Mouse (Mus musculus) heart, embryonic 11.5 days (tissue): ENCODE data around the gene Fam78a. TPM values are rescaled to one million over a fixed set of nuclear protein-coding genes. Genes with fewer than 3 reads are reported as not detected.
"Not testable (repeated sequence)": the region's sequence is repeated elsewhere in the genome, so short reads cannot be mapped to it uniquely, and the experiment has no call there.

Source experiments
- ATAC-seq: fragments of 200-750 bp; cut with Nextera tagmentation; replicated peaks from 2 replicates; pipeline ENCODE4 v1.8.0; 2017; ENCODE audit warnings: moderate library complexity; ENCODE audit not compliant: insufficient number of reproducible peaks, low FRiP score, low TSS enrichment
- H3K27ac ChIP-seq: fragments of 300-500 bp; sonication (generic); 2 replicates; pipeline ENCODE4 v1.5.1; 2014; ENCODE audit warnings: mild to moderate bottlenecking, low read depth, low read length
- H3K27me3 ChIP-seq: fragments of 300-500 bp; sonication (generic); 2 replicates; pipeline ENCODE4 v1.6.1; 2014; ENCODE audit warnings: mild to moderate bottlenecking, low read length, mixed read lengths; ENCODE audit not compliant: control insufficient read depth, insufficient read depth
- H3K36me3 ChIP-seq: fragments of 300-500 bp; sonication (generic); 2 replicates; pipeline ENCODE4 v1.6.1; 2014; ENCODE audit warnings: mild to moderate bottlenecking, low read length, moderate library complexity, mixed read lengths; ENCODE audit not compliant: control insufficient read depth, insufficient read depth
- H3K4me1 ChIP-seq: fragments of 300-500 bp; sonication (generic); 2 replicates; pipeline ENCODE4 v1.6.1; 2014; ENCODE audit warnings: low read length; ENCODE audit not compliant: control insufficient read depth, insufficient read depth
- H3K4me2 ChIP-seq: fragments of 300-500 bp; sonication (generic); 2 replicates; pipeline ENCODE4 v1.6.1; 2014; ENCODE audit warnings: mild to moderate bottlenecking, moderate library complexity
- H3K4me3 ChIP-seq: fragments of 300-500 bp; sonication (generic); 2 replicates; pipeline ENCODE4 v1.5.1; 2014; ENCODE audit warnings: low read depth, low read length
- H3K9ac ChIP-seq: fragments of 300-500 bp; sonication (generic); 2 replicates; pipeline ENCODE4 v1.6.1; 2014; ENCODE audit warnings: mild to moderate bottlenecking, low read depth, low read length, moderate library complexity
- H3K9me3 ChIP-seq: fragments of 300-500 bp; sonication (generic); replicated peaks from 2 replicates; pipeline ENCODE4 v1.6.1; 2016; ENCODE audit warnings: low read length; ENCODE audit not compliant: control insufficient read depth
- WGBS: fragments of 180-500 bp; shearing (Covaris S2); extraction: QIAGEN DNeasy Blood & Tissue Kit; methylation state at CpG from one replicate; pipeline ENCODE4 v1.1.7; 2014; ENCODE audit not compliant: insufficient replicate concordance; 5-methylcytosine and 5-hydroxymethylcytosine counted together
- polyA plus RNA-seq: library from polyadenylated mRNA; unstranded; fragments of >200 nt; fragmentation: Nextera tagmentation; extraction: Ambion mirVana; gene quantifications from 2 replicates; pipeline ENCODE4 v1.2.1, GENCODE M21; 2014

The Fam78a gene
- polyA plus RNA-seq, 1 experiment from 2014 or later, result 43.1 TPM

DNA sequence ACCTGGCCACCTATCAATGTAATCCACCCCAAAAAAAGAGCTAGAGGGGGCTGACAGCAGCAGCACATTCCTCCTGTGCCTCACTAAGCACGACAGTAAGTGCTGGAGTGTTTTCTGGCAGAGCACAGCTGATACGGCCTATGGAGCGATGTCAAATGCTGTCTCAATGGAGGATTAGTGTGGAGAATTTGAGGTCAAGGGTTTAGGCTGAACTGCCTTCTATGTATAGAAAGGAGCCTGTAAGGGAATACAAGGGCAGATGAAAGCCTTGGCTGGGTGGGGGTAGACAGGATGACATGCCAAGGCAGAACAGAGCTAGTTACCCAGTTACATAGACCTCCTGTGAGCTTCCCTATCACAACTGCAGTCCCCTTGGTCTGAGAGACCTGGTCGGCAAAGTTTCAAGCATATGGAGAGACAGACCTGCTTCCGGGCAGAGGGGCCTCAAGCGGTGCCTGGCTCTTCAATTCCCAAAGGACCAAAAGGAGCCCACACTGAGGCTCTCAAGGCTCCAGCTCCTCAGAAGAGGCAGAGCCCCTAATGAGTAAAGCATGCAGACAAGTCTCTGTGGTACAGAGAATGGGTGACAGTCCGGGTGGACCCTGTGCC is 29.2 kb downstream of the Fam78a start:
- no peaks in the 10 kb centered on the region for H3K27me3 ChIP-seq
- WGBS, result 43% methylated on average over 7 of the region's 7 CpGs
- H3K36me3 ChIP-seq, result peaks cover 9% of the 10 kb centered on the region
- H3K4me3 ChIP-seq, result no peak overlapping the region
- peaks cover 63% of the 10 kb centered on the region for H3K4me1 ChIP-seq
- H3K9me3 ChIP-seq, result no peaks in the 10 kb centered on the region
- H3K9ac ChIP-seq, result 0 out of 2 replicates have a peak overlapping the region, but pooled peaks have one; percentile 39
- no peak for ATAC-seq
- peak overlapping the region; percentile 4; the same call in 1 of the 2 replicates for H3K4me2 ChIP-seq
- peak overlapping the region; percentile 93 for H3K27ac ChIP-seq

DNA sequence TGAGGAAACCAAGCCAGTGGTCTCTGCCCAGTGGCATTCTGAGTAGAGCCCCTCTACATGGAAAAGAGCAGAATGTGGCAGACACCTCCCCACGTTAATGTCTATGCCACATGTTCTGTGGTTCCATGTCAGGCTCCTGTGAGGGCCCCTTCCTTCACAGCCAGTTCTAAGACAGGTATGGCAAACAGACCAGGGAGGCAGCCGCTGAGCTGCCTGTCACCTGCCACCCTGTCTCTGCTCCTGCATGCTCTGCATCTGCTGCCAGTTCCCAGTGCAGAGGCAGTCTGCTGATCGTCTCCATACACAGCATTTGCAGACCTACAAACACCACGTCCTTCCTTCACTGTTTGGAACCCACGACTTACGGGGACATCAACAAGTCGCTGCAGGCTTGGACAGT is 32.2 kb downstream of the Fam78a start:
- WGBS, result 76% methylated on average over 7 of the region's 7 CpGs
- Histone ChIP-seq H3K4me3 (no peak overlapping the region), H3K36me3 (peaks cover 20% of the 10 kb centered on the region), H3K4me2 (no peak overlapping the region), H3K27ac (no peak overlapping the region), H3K9me3 (no peaks in the 10 kb centered on the region), H3K27me3 (no peaks in the 10 kb centered on the region), H3K9ac (0 out of 2 replicates have a peak overlapping the region, but pooled peaks have one; percentile 16), H3K4me1 (peaks cover 48% of the 10 kb centered on the region)
- no peak for ATAC-seq

DNA sequence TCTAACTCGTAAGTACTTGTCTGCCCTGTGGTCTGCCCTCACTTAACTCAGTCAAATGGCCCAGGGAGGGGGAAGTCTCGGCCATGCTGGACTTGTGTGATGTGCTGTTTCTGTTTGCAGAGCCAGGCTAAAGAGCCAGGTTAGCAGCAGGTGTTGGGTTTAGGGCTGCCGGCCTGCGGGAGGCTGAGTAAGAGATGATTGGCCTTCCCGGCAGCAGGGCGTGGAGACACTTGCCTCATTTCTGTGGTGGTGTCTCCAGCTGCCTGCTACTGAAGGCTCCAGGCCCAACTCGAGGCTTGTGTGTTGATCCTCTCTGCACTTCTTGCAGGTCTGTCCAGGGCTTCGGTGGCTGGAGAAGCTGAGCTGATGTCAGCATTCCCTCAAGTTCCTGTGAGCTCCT is 32.9 kb downstream of the Fam78a start:
- 68% methylated on average over 8 of the region's 8 CpGs for WGBS
- peak overlapping the region; percentile 24; the same call in 1 of the 2 replicates for H3K9ac ChIP-seq
- no peak overlapping the region for H3K4me3 ChIP-seq
- H3K9me3 ChIP-seq, result no peaks in the 10 kb centered on the region
- H3K4me2 ChIP-seq, result no peak overlapping the region
- H3K27me3 ChIP-seq, result no peaks in the 10 kb centered on the region
- peak overlapping the region; percentile 7; the same call in 1 of the 2 replicates for H3K27ac ChIP-seq
- no peak for ATAC-seq
- H3K4me1 ChIP-seq, result peaks cover 46% of the 10 kb centered on the region
- H3K36me3 ChIP-seq, result peaks cover 20% of the 10 kb centered on the region

DNA sequence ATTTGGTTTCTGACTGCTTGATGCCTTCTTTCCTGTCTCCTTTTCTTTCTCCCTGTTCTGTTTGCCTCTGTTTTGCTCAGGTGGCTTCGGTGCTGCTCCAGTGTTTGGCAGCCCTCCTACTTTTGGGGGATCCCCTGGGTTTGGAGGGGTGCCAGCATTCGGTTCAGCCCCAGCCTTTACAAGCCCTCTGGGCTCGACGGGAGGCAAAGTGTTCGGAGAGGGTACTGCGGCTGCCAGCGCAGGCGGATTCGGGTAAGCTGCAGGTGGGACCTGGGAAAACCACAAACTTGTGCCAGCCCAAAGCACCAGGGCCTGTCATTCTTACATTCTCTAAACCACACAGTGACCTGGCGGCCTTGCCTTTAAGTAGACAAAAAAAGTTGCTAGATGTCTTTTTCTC is 37.3 kb downstream of the Fam78a start:
- WGBS, result 91% methylated on average over 10 of the region's 10 CpGs
- Histone ChIP-seq H3K4me2 (no peak overlapping the region), H3K27me3 (no peaks in the 10 kb centered on the region), H3K27ac (no peak overlapping the region), H3K9me3 (no peaks in the 10 kb centered on the region), H3K4me1 (peaks cover 33% of the 10 kb centered on the region), H3K36me3 (peaks cover 23% of the 10 kb centered on the region), H3K4me3 (no peak overlapping the region), H3K9ac (no peak overlapping the region)
- no peak for ATAC-seq

DNA sequence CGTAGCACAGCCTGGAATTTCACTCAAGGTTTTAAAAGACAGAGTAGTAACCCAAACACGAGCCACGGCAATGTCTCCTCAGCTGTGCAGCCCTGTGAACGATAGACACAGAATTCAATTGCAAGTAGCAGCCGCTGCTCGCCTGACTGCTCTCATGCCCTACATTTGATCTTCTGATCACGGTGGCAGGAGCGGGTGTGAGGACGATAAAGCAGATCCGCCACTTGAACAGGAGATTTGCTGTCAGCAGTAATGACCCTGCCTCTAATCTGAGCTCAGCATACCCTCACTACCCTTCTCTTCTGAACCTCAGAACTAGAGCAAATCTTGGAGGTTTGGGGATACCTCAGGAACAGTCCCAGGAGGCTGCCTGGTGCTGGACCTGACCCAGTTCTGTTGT is 38.6 kb downstream of the Fam78a start:
- Histone ChIP-seq H3K4me1 (peaks cover 27% of the 10 kb centered on the region), H3K4me2 (peak overlapping the region; percentile 22; the same call in 1 of the 2 replicates), H3K27me3 (no peaks in the 10 kb centered on the region), H3K36me3 (peaks cover 24% of the 10 kb centered on the region), H3K27ac (peak overlapping the region; percentile 87), H3K4me3 (no peak overlapping the region), H3K9me3 (no peaks in the 10 kb centered on the region), H3K9ac (peak overlapping the region; percentile 22; the same call in 1 of the 2 replicates)
- 58% methylated on average over 10 of the region's 10 CpGs for WGBS
- ATAC-seq, result 0 out of 2 replicates have a peak, but pooled peaks have one; percentile 27

DNA sequence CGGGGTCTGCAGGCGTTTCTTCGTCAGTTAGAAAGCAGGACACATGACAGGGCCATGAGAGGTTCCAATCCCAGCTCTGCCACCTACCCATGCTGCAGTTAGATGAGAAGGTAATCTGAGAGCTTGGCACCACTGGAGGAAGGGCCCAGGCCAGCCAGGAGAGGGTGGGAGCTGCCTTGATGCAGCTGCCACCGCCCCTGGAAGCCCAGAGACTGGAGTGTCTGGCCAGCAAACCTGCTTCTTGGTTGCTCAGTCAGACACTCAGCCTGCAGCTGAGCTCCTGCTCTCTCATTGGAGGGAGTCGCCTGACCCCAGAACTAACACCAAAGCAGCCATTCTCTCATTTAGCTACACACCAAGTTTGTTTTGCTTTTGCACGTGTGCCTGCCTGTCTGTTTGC is 39.3 kb downstream of the Fam78a start:
- no peak for ATAC-seq
- peak overlapping the region; percentile 28; the same call in 1 of the 2 replicates for H3K9ac ChIP-seq
- peaks cover 19% of the 10 kb centered on the region for H3K36me3 ChIP-seq
- no peak overlapping the region for H3K4me2 ChIP-seq
- peak overlapping the region; percentile 87 for H3K27ac ChIP-seq
- H3K4me1 ChIP-seq, result peaks cover 27% of the 10 kb centered on the region
- H3K27me3 ChIP-seq, result no peaks in the 10 kb centered on the region
- WGBS, result 64% methylated on average over 6 of the region's 6 CpGs
- no peaks in the 10 kb centered on the region for H3K9me3 ChIP-seq
- no peak overlapping the region for H3K4me3 ChIP-seq

DNA sequence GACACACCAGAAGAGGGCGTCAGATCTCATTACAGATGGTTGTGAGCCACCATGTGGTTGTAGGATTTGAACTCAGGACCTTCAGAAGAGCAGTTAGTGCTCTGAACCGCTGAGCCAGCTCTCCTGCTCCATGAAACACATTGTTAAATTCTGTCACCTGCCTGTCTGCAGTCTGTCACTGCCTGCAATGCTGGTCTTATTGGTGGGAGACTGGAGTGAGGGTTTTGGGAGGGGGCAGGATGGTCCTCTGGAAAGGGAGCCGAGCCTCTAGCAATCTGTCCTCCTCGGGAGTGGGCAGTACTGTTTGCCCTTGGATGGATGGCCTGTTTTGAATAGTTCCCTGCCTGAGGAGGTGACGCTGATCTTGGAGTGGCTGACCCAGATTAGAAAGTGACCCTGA is 40.8 kb downstream of the Fam78a start:
- H3K27ac ChIP-seq, result peak overlapping the region; percentile 36
- H3K9me3 ChIP-seq, result no peaks in the 10 kb centered on the region
- no peak overlapping the region for H3K4me3 ChIP-seq
- H3K4me1 ChIP-seq, result peaks cover 27% of the 10 kb centered on the region
- no peak for ATAC-seq
- no peaks in the 10 kb centered on the region for H3K27me3 ChIP-seq
- peaks cover 19% of the 10 kb centered on the region for H3K36me3 ChIP-seq
- no peak overlapping the region for H3K9ac ChIP-seq
- WGBS, result 44% methylated on average over 5 of the region's 5 CpGs
- H3K4me2 ChIP-seq, result no peak overlapping the region

GRCm38 (mm10) chr2:32041087-32041486 is 43.6 kb downstream of the Fam78a start:
- H3K27ac ChIP-seq, result no peak overlapping the region
- no peaks in the 10 kb centered on the region for H3K9me3 ChIP-seq
- no peaks in the 10 kb centered on the region for H3K27me3 ChIP-seq
- WGBS, result 95% methylated on average over 2 of the region's 2 CpGs
- ATAC-seq, result no peak
- no peak overlapping the region for H3K4me3 ChIP-seq
- peaks cover 17% of the 10 kb centered on the region for H3K36me3 ChIP-seq
- no peak overlapping the region for H3K4me2 ChIP-seq
- H3K9ac ChIP-seq, result no peak overlapping the region
- H3K4me1 ChIP-seq, result peaks cover 14% of the 10 kb centered on the region

DNA sequence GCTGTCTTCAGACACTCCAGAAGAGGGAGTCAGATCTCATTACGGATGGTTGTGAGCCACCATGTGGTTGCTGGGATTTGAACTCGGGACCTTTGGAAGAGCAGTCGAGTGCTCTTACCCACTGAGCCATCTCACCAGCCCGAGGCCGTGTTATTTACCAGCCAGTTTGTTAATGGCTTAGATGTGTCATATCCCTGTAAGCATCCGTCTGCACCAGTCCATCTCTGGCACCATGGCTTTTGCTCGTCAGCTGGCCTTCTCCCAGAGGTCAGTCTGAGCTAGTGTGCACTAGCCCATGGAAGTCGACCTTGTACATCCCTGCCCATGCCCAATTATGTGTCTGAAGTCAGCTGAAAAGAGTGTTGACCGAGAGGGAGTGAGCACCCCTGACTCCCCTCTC is 44.0 kb downstream of the Fam78a start:
- H3K27ac ChIP-seq, H3K4me2 ChIP-seq, H3K27me3 ChIP-seq, H3K9me3 ChIP-seq, H3K4me3 ChIP-seq, ATAC-seq, H3K9ac ChIP-seq: not testable (repeated sequence)
- 87% methylated on average over 9 of the region's 9 CpGs for WGBS
- Histone ChIP-seq H3K4me1 (peaks cover 14% of the 10 kb centered on the region), H3K36me3 (peaks cover 17% of the 10 kb centered on the region)
